Mouse (Mus musculus): ENCODE measurements around the gene Gcnt3.

DNA sequence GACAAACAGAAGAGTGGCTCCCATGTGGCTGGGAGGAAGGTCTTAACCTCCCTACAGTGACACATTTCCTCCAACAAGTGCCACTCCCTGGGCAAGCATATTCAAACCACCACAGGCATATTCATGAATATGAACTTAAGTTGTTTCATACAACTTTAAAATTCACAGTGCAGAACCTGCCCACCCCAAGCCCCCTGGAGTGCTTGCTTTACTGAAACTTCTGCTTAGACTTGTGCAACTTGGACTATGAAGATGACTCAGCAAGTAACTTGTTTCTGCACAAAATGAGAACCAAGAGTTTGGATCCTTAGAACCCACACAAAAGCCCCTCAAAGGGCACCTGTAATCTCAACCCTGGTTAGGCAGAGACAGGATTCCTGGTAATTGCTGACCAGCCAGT, 13.2 kb downstream of the Gcnt3 start:
- no peak for TF ChIP-seq CTCF (IDR thresholded peaks at IDR 0.05)
- TF ChIP-seq EP300 (IDR thresholded peaks at IDR 0.05): no peak
